9 mouse cellular contexts compared by ENCODE assay signal in the genomic region with DNA sequence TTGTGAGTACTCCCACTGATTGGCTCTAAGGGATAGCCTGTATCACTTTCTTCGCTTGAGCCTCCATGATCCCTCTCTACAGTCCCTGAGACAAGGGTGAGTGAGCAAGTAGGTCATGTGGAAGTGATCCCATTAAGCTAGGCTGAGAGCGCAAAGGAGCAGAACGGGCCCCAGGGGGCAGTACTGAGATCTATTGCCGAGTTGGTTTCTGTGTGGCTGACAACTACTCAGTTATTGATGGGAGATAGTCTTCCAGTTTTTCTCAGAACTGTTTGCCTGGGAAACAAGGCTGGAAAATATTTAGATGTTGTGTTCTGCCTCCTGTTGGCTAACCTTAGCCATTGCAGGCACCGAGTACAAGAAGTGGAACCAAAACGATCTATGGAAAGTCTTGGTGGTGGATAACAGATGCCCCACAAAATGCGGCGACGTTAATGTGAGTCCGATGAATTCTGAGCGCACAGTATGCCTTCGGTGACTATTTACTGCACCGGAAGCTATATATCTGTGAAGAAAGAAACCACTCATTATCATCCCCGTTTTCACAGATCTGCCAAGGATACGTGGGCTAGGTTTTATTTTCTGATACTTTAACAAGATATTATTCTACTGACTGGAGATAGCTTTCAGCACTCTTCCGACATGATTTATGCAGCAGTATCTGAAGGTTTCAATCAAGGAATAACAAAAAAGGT. TPM values are rescaled to one million over a fixed set of nuclear protein-coding genes. Genes with fewer than 3 reads are reported as not detected.
A peak's percentile ranks its signal among the peaks of the same experiment; 100 is the strongest.
DNase-seq lines count a peak whose midpoint lies in the region; ATAC-seq and TF ChIP-seq lines count a peak whose summit lies in the region.
"Had no signal": no experiment of that assay in that cellular context is flagged by ENCODE, and none has a peak within 500 bp of the region (broad histone marks: within the 10 kb centered on the region; RNA-seq: fewer than 3 reads in every experiment).

No protein-coding gene starts in this region.

- peak; percentile 8; the same call in 1 of the 2 replicates for TF ChIP-seq CTCF in G1E (IDR thresholded peaks at IDR 0.05; ENCODE audit: low read depth, low read length)
- peak; percentile 70 for TF ChIP-seq CTCF in layer of hippocampus, adult 2 months (conservative IDR thresholded peaks at IDR 0.05)

- H3K36me3 ChIP-seq in G1E (replicated peaks): no peaks in the 10 kb centered on the region
- H3K36me3 ChIP-seq in splenic B cell, adult 2 months (ENCODE audit: control insufficient read depth, insufficient read depth, low read length, poor library complexity, severe bottlenecking): no peaks in the 10 kb centered on the region
- H3K36me3 ChIP-seq: neural tube, embryonic 12.5 days had no signal

- peaks cover 22% of the 10 kb centered on the region for H3K27me3 ChIP-seq in G1E (ENCODE audit: insufficient read depth, low read length)
- H3K27me3 ChIP-seq in splenic B cell, adult 2 months (ENCODE audit: control insufficient read depth, insufficient read depth, low read length, poor library complexity, severe bottlenecking): no peaks in the 10 kb centered on the region
- H3K27me3 ChIP-seq: neural tube, embryonic 12.5 days had no signal

- H3K27ac ChIP-seq in layer of hippocampus, adult 2 months: no peak overlapping the region; the same call in 1 of the 2 replicates
- H3K27ac ChIP-seq: neural tube, embryonic 12.5 days had no signal

- peaks cover 6% of the 10 kb centered on the region for H3K4me1 ChIP-seq in G1E (ENCODE audit: insufficient read depth, low read depth, low read length)
- H3K4me1 ChIP-seq: neural tube, embryonic 12.5 days had no signal

- peak; percentile 28 for DNase-seq in adrenal gland, adult 2 months
- no peak for DNase-seq in adrenal gland, postnatal 4 days (ENCODE audit: low spot score in 2 of 2)
- DNase-seq in G1E (ENCODE audit: low spot score): peak; percentile 22
- peak; percentile 57 for DNase-seq in cerebellum, adult 9-11 months
- peak; percentile 51 to 55 for DNase-seq in gastrocnemius, adult 8-10 months (ENCODE audit: low spot score in 2 of 2)
- DNase-seq in layer of hippocampus, adult 2 months (ENCODE audit: low spot score in 2 of 2): peak in 1 of 2 experiments; percentile 51
- peak; percentile 67 for DNase-seq in lung, postnatal 36 days
- DNase-seq in splenic B cell, adult 2 months (ENCODE audit: low read depth, low spot score): peak; percentile 35

- H3K4me3 ChIP-seq in G1E (ENCODE audit: low read depth, low read length): no peak overlapping the region
- H3K4me3 ChIP-seq in layer of hippocampus, adult 2 months: peak overlapping the region; percentile 27
- H3K4me3 ChIP-seq: neural tube, embryonic 12.5 days had no signal

- peak; percentile 54 for ATAC-seq in G1E (ENCODE audit: extremely low read depth, insufficient number of reproducible peaks, low FRiP score, poor library complexity, severe bottlenecking)

- no peaks in the 10 kb centered on the region for H3K9me3 ChIP-seq in G1E (replicated peaks)
- H3K9me3 ChIP-seq: neural tube, embryonic 12.5 days had no signal

RNA-seq across cellular contexts. Expression of a gene that starts 24.8 kb away (rescaled TPM):
- total RNA-seq in adrenal gland, adult 2 months (2021): 10 to 100 TPM; 40.7 to 41.1 TPM
- 3.3 and 3.8 TPM in 2 replicates for polyA plus RNA-seq in adrenal gland, adult 2 months (2012; rRNA removed)
- 10 to 100 TPM; 56.7 to 60.1 TPM for total RNA-seq in adrenal gland, postnatal 4 days (2021)
- total RNA-seq in G1E (2014; fragmentation: Nextera tagmentation) (76.5 and 86.5 TPM in 2 replicates), G1E (2017) (134 and 140 TPM in 2 replicates)
- 9.8 and 11.5 TPM in 2 replicates for polyA plus RNA-seq in G1E (2012)
- total RNA-seq in gastrocnemius, adult 8-10 months (2022): 10 to 100 TPM in 3 of 4 experiments, 1 to 10 TPM in 1; 8.3 to 11.5 (median 11.0) TPM
- 10 to 100 TPM; 29.1 to 30.2 TPM for total RNA-seq in layer of hippocampus, adult 2 months (2021)

Comparison
In these comparisons a context has a peak if more than half of its experiments do, and no peak if none do; other contexts are left out.
1. DNase-seq: peak in adrenal gland, adult 2 months (single experiment), G1E (single experiment), cerebellum, adult 9-11 months (single experiment), gastrocnemius, adult 8-10 months (2 of 2), lung, postnatal 36 days (single experiment) and splenic B cell, adult 2 months (single experiment); none in adrenal gland, postnatal 4 days (0 of 2).